Mouse (Mus musculus): ENCODE data around the gene Arhgap29. TPM values are rescaled to one million over a fixed set of nuclear protein-coding genes. Genes with fewer than 3 reads are reported as not detected.

Gene Arhgap29
- total RNA-seq, 2 experiments from 2014 or later = 48.6 to 58.7 TPM

GRCm38 (mm10) chr3:121940094-121940889 lies 12.0 kb upstream of the Arhgap29 start:
- no peak for DNase-seq (ENCODE audit: low spot score in 2 of 2)

- DNase-seq (ENCODE audit: low spot score in 2 of 2) = no peak
Observed at GRCm38 (mm10) chr3:121941204-121941745, 11.1 kb upstream of the Arhgap29 start.

DNA sequence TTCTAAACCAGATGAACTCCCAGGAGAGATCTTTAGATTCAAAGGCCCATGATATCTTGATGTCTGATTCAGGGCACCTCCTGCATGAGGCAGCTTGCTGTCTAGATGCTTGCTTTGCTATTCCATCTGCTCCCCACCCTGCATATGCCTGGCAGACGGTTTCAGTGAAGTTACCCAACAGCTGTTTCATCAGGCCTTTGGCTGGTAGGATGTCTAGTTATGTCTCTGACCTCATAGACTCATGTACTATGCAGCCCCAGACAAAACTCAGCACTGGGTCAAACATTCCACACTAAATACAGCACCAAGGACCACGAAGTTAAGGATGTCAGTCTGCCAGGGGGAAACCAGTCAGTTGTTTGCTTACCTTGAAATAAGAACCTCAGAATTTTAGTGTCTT lies 6.4 kb upstream of the Arhgap29 start:
- no peak for DNase-seq (ENCODE audit: low spot score in 2 of 2)

DNA sequence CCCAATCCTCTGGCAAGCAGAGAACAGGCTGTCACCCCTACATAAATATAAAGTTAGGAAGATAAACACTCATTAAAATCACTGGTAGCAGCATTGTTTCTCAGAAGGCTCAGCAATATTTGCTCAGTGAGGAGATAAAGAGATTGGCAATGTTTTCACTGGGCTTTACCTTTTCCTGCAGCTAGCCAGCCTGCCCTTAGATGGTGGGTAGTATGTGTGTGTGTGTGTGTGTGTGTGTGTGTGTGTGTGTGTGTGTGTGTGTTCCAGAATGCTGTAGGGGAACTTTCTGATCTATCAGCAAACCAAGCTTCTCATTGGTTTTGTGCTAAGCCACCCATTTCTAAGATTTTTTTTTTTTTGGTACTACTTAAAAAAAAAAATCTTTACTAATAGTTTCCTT lies 5.6 kb upstream of the Arhgap29 start:
- no peak for DNase-seq (ENCODE audit: low spot score in 2 of 2)

GRCm38 (mm10) chr3:121950139-121950538 lies 2.2 kb upstream of the Arhgap29 start:
- DNase-seq (ENCODE audit: low spot score in 2 of 2) = no peak

GRCm38 (mm10) chr3:121951116-121951515 lies 1.2 kb upstream of the Arhgap29 start:
- DNase-seq (ENCODE audit: low spot score in 2 of 2) = no peak

DNA sequence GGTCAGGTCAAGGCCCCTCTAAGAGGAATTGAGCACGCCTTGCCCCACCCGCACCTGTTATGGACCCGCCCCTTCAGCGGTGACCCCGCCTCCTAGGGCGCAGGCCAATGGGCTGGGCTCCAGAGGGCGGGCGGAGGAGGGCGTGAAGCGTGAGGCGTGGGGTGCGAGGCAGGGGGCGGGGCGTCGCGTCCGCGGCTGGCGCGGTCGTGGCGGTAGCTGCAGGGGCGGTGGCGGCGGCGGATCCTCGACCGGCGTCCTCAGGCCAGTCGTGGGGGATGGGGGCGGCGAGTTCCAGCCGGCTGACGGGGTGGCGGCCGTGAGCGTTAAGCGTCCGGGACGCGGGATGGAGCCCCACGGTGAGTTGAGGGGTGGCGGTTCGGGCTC lies 700 bp downstream of the Arhgap29 start:
- peak; percentile 91 to 94 for DNase-seq (ENCODE audit: low spot score in 2 of 2)

DNA sequence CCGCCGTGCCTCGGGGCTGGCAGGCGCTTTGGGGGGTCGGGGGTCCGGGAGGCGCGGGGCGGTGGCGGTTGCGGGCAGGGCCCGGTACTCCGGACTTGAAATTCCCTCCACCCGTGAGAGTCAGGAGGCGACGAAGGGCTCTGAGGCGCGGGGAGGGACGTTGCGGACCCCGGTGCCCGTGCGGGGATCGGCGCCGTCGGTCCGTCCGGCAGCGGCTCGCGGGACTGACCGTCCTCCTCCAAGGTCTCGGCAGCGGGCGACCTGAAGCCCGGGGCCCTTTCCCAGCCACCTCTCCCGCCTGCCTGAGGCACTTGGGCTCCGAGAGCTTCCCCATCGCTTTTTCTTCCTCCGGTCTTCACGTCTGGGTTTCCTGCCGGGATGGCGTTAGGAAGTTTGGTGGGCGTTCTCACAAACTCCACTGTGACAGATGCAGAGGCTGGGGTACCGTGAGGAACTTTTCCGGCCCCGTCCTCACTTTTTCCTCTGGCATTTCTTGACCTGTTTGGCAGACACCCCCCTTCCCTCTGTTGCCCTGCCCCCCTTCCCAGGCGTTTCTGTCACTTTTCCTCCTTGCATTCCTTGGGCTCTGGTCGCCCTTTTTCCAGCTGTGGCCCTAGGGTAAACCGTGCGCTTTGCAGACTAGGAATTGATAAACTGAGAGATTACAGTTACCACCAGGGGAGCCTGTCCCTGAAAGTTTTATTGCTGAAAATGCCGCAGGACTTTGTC lies 1.3 kb downstream of the Arhgap29 start:
- peak; percentile 38 to 48 for DNase-seq (ENCODE audit: low spot score in 2 of 2)

GRCm38 (mm10) chr3:121954421-121954820 lies 2.1 kb downstream of the Arhgap29 start:
- no peak for DNase-seq (ENCODE audit: low spot score in 2 of 2)

DNA sequence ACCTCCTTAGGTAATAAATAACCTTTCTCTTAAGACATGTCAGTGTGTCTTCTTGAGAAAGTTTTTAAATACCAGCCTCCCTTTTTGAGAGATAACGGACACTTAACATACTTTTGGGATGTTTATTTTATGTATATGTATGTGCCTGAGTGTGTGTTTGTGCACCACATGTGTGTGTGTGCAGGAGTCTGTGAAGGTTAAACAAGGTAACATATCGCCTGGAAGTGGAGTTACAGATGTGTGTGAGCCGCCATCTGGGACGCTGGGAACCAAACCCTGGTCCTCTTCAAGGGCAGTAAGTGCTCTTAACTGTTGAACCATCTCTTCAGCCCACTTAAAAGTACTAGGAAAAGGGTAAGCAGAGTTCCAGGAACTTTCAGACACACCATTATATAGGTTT lies 3.2 kb downstream of the Arhgap29 start:
- DNase-seq (ENCODE audit: low spot score in 2 of 2) = no peak

DNA sequence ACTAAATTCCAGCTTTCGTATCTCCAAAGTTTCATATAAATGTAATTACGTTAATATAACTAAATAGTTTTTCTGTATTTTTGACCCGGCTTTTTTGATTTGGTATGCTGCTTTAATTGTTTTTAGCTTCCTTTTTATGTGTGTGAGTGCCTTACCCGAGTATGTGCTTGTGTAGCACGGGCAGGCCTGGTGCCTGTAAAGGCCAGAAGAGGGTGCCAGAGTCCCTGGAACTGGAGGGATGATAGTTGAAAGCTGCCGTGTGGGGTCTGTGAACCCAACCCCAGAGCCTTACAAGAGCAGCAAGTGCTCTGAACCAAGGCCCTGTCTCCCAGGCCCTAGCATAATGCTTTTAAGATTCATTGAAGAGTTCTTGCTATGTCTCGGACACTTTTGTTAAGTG lies 4.4 kb downstream of the Arhgap29 start:
- DNase-seq (ENCODE audit: low spot score in 2 of 2) = no peak

- DNase-seq (ENCODE audit: low spot score in 2 of 2) = no peak
Observed at GRCm38 (mm10) chr3:121957606-121958344, 5.4 kb downstream of the Arhgap29 start.

DNA sequence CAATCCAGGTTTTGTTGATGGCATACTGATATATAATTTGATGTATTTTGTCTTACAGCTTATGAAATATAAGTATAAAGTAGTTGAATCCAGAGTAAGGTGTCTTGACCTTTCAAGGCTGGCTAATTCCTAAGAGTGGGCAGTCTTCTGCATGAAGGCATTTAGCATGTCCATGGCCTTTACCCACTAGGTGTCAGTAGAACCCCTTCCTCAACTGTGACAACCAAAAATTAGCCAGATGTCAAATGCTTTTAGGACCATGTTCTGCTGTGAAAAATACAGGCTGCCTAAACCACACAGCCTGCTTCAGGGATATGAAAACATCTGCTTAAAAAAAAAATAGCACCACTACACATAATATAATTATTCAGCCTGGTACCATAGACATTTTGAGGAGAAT lies 11.8 kb downstream of the Arhgap29 start:
- DNase-seq (ENCODE audit: low spot score in 2 of 2) = no peak

GRCm38 (mm10) chr3:121967681-121968476 lies 15.5 kb downstream of the Arhgap29 start:
- DNase-seq (ENCODE audit: low spot score in 2 of 2) = peak; percentile 86 to 87

- DNase-seq (ENCODE audit: low spot score in 2 of 2) = peak in 1 of 2 experiments; percentile 32
Observed at GRCm38 (mm10) chr3:121968621-121969020, 16.3 kb downstream of the Arhgap29 start.

- no peak for DNase-seq (ENCODE audit: low spot score in 2 of 2)
Observed at GRCm38 (mm10) chr3:121969451-121969850, 17.1 kb downstream of the Arhgap29 start.

DNA sequence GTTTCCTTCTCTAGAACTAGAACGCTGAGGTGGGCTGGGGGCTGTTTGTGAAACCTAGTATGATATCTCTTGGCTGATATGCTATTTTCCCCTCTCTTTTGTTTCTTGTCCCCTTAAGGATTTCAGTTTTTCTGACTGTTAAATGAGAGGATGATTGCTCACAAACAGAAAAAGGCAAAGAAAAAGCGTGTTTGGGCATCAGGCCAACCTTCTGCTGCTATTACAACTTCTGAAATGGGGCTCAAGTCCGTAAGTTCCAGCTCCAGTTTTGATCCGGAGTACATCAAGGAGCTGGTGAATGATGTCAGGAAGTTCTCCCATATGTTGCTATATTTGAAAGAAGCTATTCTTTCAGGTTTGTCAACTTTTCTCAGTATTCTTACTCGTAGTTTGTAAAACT lies 21.4 kb downstream of the Arhgap29 start:
- DNase-seq (ENCODE audit: low spot score in 2 of 2) = no peak

GRCm38 (mm10) chr3:121975381-121975780 lies 23.0 kb downstream of the Arhgap29 start:
- DNase-seq (ENCODE audit: low spot score in 2 of 2) = no peak

DNA sequence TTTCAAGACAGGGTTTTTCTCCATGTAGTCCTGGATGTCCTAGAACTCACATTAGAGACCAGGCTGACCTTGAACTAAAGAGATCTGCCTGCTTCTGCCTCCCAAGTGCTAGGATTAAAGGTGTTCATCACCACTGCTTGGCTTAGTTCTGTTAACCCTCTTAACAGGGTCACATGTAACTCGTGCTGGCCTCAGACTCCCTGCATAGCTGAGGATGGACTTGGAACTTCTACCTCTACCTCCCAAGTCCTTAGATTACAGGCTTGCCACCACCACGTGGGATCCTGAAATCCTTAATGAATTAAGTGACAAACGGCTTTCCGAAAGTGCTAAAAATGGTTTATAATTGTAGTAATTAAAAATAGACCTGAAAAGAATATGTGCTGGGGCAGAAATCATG lies 29.0 kb downstream of the Arhgap29 start:
- no peak for DNase-seq (ENCODE audit: low spot score in 2 of 2)

DNA sequence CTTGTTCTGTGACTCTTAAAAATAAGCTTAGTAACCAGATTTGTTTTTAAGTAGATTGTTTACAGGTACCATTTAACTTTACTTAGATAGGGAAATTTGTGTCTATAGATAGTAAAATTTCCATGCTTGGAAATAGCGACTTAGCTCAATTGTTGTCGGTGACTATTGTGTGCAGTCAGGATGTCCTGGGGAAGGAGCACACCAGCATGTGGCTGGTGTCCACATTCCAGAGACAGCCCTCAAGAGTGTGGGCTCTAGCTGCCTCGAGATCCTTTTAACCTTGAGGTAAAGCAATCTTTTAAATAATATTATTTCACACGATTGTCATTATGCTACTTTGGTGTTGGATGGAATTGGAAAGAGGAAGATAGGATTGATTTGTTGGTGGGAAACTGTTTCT lies 30.1 kb downstream of the Arhgap29 start:
- no peak for DNase-seq (ENCODE audit: low spot score in 2 of 2)

GRCm38 (mm10) chr3:121995125-121995524 lies 42.8 kb downstream of the Arhgap29 start:
- no peak for DNase-seq (ENCODE audit: low spot score in 2 of 2)

Measured in adrenal gland, adult 18-20 months (tissue).